Mouse (Mus musculus): ENCODE measurements around the gene Ing4. TPM values are rescaled to one million over a fixed set of nuclear protein-coding genes. Genes with fewer than 3 reads are reported as not detected.
"Not testable (repeated sequence)": the region's sequence is repeated elsewhere in the genome, so short reads cannot be mapped to it uniquely, and the experiment has no call there.

The Ing4 gene
- total RNA-seq, 1 experiment from 2014 or later, result 52.8 TPM

GRCm38 (mm10) chr6:125039131-125039530 is 429 bp upstream of the Ing4 start:
- ATAC-seq (replicated peaks; ENCODE audit: low read depth, poor library complexity, severe bottlenecking), result peak; percentile 6; the same call in 1 of the 2 replicates

- ATAC-seq (replicated peaks; ENCODE audit: low read depth, poor library complexity, severe bottlenecking), result no peak
Measured at GRCm38 (mm10) chr6:125040221-125040620, 661 bp downstream of the Ing4 start.

- ATAC-seq (replicated peaks; ENCODE audit: low read depth, poor library complexity, severe bottlenecking), result peak; percentile 55
Measured at GRCm38 (mm10) chr6:125041047-125041446, 1.5 kb downstream of the Ing4 start.

GRCm38 (mm10) chr6:125042081-125042480 is 2.5 kb downstream of the Ing4 start:
- ATAC-seq (replicated peaks; ENCODE audit: low read depth, poor library complexity, severe bottlenecking), result no peak

GRCm38 (mm10) chr6:125046691-125047090 is 7.1 kb downstream of the Ing4 start:
- peak; percentile 84 for ATAC-seq (replicated peaks; ENCODE audit: low read depth, poor library complexity, severe bottlenecking)

- no peak for ATAC-seq (replicated peaks; ENCODE audit: low read depth, poor library complexity, severe bottlenecking)
Measured at GRCm38 (mm10) chr6:125049678-125050077, 10.1 kb downstream of the Ing4 start, which contains the start of gene Acrbp. Acrbp (plus strand) TSS chr6:125049689.

- no peak for ATAC-seq (replicated peaks; ENCODE audit: low read depth, poor library complexity, severe bottlenecking)
Measured at GRCm38 (mm10) chr6:125051237-125051636, 11.7 kb downstream of the Ing4 start.

- ATAC-seq (replicated peaks; ENCODE audit: low read depth, poor library complexity, severe bottlenecking), result no peak
Measured at GRCm38 (mm10) chr6:125061493-125061892, 21.9 kb downstream of the Ing4 start.

- no peak for ATAC-seq (replicated peaks; ENCODE audit: low read depth, poor library complexity, severe bottlenecking)
Measured at GRCm38 (mm10) chr6:125062511-125062910, 23.0 kb downstream of the Ing4 start.

GRCm38 (mm10) chr6:125063906-125064305 is 24.3 kb downstream of the Ing4 start:
- no peak for ATAC-seq (replicated peaks; ENCODE audit: low read depth, poor library complexity, severe bottlenecking)

- not testable (repeated sequence) for ATAC-seq (replicated peaks; ENCODE audit: low read depth, poor library complexity, severe bottlenecking)
Measured at GRCm38 (mm10) chr6:125065223-125065622, 25.7 kb downstream of the Ing4 start.

GRCm38 (mm10) chr6:125067571-125067995 is 28.0 kb downstream of the Ing4 start, which contains the start of gene Lpar5:
Lpar5 (plus strand) TSS chr6:125067920.
- no peak for ATAC-seq (replicated peaks; ENCODE audit: low read depth, poor library complexity, severe bottlenecking)

GRCm38 (mm10) chr6:125071170-125071895 is 31.8 kb downstream of the Ing4 start:
- ATAC-seq (replicated peaks; ENCODE audit: low read depth, poor library complexity, severe bottlenecking), result peak; percentile 89

GRCm38 (mm10) chr6:125071896-125072279 is 32.3 kb downstream of the Ing4 start:
- ATAC-seq (replicated peaks; ENCODE audit: low read depth, poor library complexity, severe bottlenecking), result no peak; the same call in 1 of the 2 replicates

- ATAC-seq (replicated peaks; ENCODE audit: low read depth, poor library complexity, severe bottlenecking), result 0 out of 2 replicates have a peak, but pooled peaks have one; percentile 16
Measured at GRCm38 (mm10) chr6:125073825-125074224, 34.3 kb downstream of the Ing4 start.

- no peak for ATAC-seq (replicated peaks; ENCODE audit: low read depth, poor library complexity, severe bottlenecking)
Measured at GRCm38 (mm10) chr6:125081394-125081793, 41.8 kb downstream of the Ing4 start.

GRCm38 (mm10) chr6:125081797-125082560 is 42.4 kb downstream of the Ing4 start:
- ATAC-seq (replicated peaks; ENCODE audit: low read depth, poor library complexity, severe bottlenecking), result no peak

- no peak for ATAC-seq (replicated peaks; ENCODE audit: low read depth, poor library complexity, severe bottlenecking)
Measured at GRCm38 (mm10) chr6:125082801-125083386, 43.3 kb downstream of the Ing4 start.

GRCm38 (mm10) chr6:125084424-125084823 is 44.9 kb downstream of the Ing4 start:
- peak; percentile 55 for ATAC-seq (replicated peaks; ENCODE audit: low read depth, poor library complexity, severe bottlenecking)

GRCm38 (mm10) chr6:125087937-125088336 is 48.4 kb downstream of the Ing4 start:
- no peak for ATAC-seq (replicated peaks; ENCODE audit: low read depth, poor library complexity, severe bottlenecking)

Measured in common myeloid progenitor, adult 5-6 weeks (primary cell).